Mouse (Mus musculus) ES-Bruce4 (cell line): ENCODE data around the gene Arrdc3.

ENCODE experiments used
- CTCF ChIP-seq: IDR thresholded peaks from one replicate; pipeline ENCODE4 v1.8.1; 2011; ENCODE audit warnings: low read depth, low read length
- POLR2A ChIP-seq: IDR thresholded peaks from one replicate; pipeline ENCODE4 v1.8.1; 2011; ENCODE audit warnings: low read length; ENCODE audit not compliant: insufficient read depth

- TF ChIP-seq POLR2A (no peak), CTCF (no peak)
Measured at GRCm38 (mm10) chr13:80920939-80921338, 37.8 kb downstream of the Arrdc3 start.
